Mouse (Mus musculus) liver, embryonic 12.5 days (tissue): ENCODE measurements around the gene Ctla2b. TPM values are rescaled to one million over a fixed set of nuclear protein-coding genes. Genes with fewer than 3 reads are reported as not detected.

Experiments used
- polyA plus RNA-seq: library from polyadenylated mRNA; unstranded; fragments of >200 nt; fragmentation: Nextera tagmentation; extraction: Ambion mirVana; gene quantifications from 2 replicates; pipeline ENCODE4 v1.2.1, GENCODE M21; 2016

Gene Ctla2b
- polyA plus RNA-seq, 1 experiment from 2014 or later = 7.2 TPM

Other genes with a start within 250 kb of the Ctla2b start
- gene BC051665, start 111.1 kb downstream of the Ctla2b start, polyA plus RNA-seq = not detected in 2 replicates
- gene Ctsll3, start 94.6 kb downstream of the Ctla2b start, polyA plus RNA-seq = not detected in 2 replicates
- gene 4930486L24Rik, start 33.0 kb downstream of the Ctla2b start, polyA plus RNA-seq = not detected in 2 replicates
- 0.11 and 0.45 TPM in 2 replicates for gene Gm49392, start 553 bp downstream of the Ctla2b start, polyA plus RNA-seq
- gene Tpbpb, start 7.4 kb upstream of the Ctla2b start, polyA plus RNA-seq = not detected in 2 replicates
- 0.32 TPM in 1 of 2 replicates, not detected in the other for gene Gm49393, start 38.1 kb upstream of the Ctla2b start, polyA plus RNA-seq
- 1.2 and 3.7 TPM in 2 replicates for gene Gm49391, start 39.1 kb upstream of the Ctla2b start, polyA plus RNA-seq
- gene Ctla2a, start 39.2 kb upstream of the Ctla2b start, polyA plus RNA-seq = 50.5 and 53.0 TPM in 2 replicates
- not detected in 2 replicates for gene Tpbpa, start 44.5 kb upstream of the Ctla2b start, polyA plus RNA-seq
- gene Ctsj, start 108.5 kb upstream of the Ctla2b start, polyA plus RNA-seq = 0.23 TPM in 1 of 2 replicates, not detected in the other
- gene Ctsq, start 143.2 kb upstream of the Ctla2b start, polyA plus RNA-seq = not detected in 2 replicates